Mouse (Mus musculus): Measurements from ENCODE around the gene Tenm1.

The Tenm1 gene

DNA sequence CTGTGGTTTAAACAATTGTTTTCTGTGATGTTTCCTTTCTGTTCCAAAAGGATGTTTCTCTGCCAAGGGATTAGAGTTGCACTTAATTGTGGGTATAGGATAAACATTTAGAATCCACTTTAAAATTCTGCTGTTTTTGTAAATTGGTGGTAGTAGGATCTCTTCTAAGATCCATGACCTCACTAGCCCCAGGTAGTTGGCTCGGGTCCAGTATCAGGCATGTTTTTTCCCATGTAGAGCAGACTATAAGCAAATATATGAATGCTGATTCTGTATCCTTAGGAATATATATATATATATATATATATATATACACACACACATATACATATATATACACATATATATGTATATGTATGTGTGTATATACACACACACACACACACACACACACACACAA, 567.2 kb downstream of the Tenm1 start:
- intact Hi-C loops (cut with DNase I), result no loop called here

DNA sequence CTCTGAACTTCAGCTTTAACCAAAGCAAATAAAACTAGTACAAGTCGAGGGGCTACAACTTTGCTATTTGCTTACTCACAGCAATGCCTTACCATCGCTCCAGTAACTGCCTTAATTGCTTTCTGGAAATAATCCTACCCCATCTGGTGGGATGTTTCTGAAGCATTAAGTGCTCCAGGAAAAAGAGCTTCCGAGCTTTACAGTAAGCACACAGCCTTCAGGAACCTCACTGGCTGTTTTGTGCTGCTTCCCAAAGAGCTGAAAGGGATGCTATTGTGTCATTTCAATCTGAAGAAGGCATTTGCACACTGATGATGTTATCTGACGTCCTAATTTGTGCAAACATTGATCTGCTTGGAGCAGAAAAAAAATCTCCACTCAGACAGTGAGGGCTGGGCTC, 647.4 kb downstream of the Tenm1 start:
- intact Hi-C loops (cut with DNase I), result no loop called here

DNA sequence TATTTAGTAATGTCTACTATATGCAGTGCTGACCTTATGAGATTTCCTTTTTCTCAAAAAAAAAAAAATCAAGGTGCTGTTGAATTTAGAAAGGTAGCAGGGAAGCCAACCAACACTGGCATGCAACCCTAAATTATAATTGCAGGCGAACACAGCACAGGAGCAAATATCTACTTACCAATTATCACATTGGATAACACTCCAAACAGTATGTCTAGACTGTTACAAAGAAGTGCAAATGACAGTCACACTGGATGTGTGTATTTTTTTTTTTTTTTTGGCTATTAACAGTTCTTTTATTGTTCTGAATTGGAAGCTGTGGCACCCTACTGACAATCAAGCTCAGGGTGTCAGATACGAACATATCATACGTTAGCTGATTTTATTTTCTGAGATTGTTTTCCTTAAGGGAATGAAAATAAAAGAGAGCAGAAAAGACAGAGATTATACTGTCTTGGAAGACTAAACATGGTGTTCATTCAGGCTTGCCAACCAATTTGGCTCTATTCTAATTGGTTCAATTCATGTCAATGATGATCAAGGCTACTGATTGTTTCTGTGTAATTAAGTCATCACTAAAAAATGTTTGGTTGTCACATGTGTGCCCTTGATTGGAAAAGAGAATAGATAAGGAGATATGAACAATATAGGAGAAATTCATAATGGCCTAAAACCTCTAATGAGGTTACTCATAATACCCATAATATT, 710.7 kb downstream of the Tenm1 start:
- intact Hi-C loops (cut with DNase I), result no loop called here

DNA sequence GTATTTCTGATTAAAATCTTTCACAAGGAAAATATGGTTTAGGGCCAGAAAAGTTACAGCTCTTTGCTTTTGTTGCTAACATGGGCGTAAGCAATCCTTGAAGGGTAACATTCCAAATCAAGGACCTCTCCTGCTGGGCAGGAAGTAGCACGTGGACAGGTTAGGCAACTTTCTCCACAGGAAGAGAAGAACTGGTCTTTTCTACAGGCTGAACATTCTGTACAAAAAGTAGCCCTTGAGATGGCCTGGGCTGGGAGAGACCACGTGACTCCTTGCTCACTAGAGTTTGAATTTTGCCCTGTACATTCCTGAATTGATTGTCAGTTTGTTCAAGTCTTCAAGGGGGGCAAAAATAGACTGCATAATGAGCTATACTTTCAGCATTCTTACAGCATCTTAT, 728.6 kb downstream of the Tenm1 start:
- intact Hi-C loops (cut with DNase I), result no loop called here

DNA sequence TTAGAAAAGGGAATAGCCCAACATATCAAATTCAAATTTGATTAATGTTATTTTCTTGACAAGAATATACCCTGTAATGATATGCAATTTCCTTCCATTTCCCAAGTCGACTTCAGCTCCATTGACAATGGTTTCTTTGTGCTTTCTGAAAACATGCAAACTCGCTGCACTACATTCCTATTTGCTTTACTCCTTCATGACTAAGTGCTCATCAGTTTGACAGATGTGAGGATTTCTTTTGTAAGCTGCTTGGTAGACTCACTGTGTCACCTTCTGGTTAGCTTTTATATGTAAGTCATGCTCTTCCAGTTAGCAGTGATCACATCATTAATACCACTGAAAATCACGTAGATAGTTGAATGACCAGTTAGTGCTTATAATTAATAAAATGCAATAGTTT, 781.8 kb downstream of the Tenm1 start:
- intact Hi-C loops (cut with DNase I), result no loop called here

DNA sequence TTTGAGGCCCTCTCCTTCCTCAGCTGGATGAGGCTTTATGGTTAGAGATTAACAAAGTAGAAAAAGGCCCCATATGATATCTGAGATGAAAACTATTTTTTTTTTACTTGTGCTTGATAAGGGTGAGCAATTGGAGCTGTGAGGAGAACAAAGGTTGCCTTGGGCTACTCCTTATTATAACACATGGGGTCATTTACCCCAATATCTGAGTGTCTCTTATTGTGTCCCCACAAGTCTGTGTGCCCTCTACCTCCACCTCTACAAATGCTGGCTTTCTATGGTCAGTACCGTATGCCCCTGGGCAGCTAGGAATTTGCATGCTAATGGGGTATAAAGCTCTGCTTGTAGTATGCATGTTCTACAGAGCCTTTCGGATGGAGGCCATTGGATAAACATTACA, 848.4 kb downstream of the Tenm1 start:
- intact Hi-C loops (cut with DNase I), result no loop called here

DNA sequence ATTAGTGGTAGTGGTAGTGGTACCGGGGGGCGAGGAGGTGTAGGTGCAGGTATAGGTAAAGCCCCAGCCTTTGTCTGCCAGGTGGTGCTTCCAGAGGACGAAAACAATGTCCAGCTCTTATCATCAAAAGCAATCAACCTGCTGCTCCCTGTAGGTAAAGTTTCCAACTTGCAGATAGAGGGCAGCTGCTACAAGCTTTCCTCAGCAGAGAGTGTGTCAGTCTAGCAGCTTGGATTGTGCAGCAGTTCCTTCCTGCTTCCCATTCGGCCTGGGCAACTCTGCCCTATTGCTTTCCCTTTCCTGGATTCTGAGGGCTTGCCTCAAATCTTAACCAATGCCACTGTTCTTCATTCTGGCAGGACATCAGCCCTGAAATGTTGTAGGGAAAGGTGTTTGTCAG, 870.2 kb downstream of the Tenm1 start:
- intact Hi-C loops (cut with DNase I), result no loop called here

DNA sequence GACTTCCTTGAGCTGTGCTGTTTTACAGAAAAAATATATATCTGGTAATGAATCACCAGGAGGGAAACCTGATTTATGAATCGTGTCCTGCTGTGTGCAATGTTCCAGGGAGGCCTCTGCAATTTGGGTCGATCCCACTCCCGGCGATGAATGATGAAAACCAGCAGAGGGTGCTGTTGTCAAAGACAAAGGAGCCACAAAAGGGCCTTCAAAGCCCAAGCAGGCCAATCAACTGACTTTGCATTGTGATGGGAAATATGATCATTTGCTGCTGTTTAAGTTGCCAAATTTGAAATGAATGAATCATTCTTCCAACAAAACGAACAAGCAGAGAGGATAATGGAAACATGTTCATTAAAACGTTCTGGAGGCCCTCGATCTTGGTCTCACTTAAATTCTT, 871.6 kb downstream of the Tenm1 start:
- intact Hi-C loops (cut with DNase I), result no loop called here

DNA sequence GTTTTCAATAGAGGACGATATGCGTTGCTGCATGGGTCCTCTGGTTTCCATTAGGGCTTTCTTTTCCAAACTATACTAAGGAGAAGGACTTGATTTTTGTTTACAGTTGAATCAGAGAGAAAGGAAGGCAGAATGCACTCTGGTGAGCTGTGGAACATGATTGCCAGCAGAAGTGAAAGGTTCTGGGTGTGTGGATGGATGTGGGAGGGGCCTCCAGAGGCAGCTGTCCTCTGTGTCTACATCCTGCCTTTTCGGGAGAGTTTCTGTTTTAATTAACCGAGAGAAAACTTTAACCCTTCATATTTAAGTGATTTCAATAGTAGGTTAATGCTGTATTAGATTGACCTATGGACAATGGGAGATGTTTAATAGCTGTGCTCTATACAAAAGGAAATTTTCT, 880.4 kb downstream of the Tenm1 start:
- intact Hi-C loops (cut with DNase I), result no loop called here

DNA sequence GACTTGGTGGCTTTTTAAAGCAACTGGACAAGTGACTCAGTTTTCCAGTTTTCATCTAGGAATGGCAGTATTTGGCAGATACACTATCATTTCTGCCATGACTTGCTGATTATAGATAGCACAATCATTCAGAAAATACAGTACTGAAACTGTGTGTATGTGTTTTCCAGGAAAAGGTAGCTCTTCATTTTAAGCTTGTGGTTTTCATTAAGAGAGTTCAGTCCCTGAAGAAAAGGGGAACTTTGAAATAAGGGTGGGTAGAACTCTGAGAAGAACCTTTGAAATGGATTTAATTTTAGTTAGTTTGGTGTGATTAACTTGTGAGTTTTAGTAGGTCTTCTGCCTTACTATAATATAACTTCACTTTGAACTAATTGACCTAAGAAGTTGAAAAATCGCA, 883.9 kb downstream of the Tenm1 start:
- intact Hi-C loops (cut with DNase I), result no loop called here

DNA sequence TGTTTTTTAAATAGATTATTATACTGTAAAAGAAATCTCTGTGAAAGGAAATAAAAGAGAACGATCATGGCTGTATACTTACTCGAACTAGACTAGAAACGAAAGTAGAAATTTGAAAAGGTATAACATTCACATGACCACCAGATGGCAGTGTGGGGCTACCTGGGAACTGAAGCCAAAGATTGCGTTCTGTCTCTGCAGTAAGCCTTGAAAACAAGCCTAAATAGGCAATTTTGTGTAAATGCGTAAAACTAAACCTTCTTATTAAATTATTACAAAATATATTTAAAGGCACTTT, 888.2 kb downstream of the Tenm1 start:
- intact Hi-C loops (cut with DNase I), result no loop called here

DNA sequence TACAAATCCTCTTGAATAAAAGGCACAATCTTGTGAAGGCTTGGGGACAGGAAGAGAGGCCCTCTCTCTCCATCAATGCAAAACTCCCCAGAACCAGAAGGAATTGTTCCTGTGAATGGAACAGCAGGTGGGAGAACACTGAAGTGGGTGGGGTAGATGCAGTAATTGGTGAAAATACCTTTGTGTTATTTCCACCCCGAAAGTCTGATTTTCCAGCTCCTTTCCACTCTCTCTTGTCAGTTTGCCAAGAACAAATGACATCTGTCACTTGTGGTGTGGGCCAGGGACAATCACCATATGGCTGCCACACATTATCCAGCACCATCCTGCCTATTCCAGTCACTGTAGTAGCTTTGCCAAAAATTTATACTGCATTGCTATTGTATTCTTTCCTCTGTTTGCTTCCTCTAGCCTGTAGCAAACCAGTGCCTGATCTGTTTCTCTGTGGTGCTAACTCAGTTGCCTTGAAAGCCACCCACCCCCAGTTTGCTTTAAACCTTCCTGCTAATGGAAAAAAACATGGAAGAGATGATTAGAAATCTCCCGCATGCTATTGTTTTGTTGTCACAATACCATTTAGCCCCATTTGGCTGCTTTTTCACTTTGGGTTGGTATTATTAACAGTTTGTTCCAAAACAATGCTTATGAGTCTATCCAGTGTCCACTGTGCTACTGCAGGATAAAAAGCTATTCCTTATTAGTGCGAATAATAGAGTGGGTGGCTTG, 888.7 kb downstream of the Tenm1 start:
- intact Hi-C loops (cut with DNase I), result no loop called here

DNA sequence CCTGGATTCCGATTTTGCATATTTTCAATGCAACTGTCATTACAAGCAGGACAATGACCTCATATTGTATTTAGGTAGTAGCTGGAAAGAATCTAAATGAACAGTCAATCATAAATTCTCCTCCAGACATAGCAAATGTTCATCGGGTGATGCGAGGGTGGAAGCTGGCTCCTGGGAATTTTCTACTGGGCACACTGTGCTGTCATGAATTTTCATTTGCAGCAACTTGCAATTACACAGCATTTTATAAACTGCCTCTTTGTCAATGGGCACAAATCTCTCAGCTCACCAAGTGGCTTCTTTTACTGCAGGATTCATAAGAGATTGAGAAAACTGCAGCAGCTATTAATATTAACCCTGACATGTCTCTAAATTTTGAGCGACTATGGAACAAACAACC, 898.2 kb downstream of the Tenm1 start:
- intact Hi-C loops (cut with DNase I), result no loop called here

DNA sequence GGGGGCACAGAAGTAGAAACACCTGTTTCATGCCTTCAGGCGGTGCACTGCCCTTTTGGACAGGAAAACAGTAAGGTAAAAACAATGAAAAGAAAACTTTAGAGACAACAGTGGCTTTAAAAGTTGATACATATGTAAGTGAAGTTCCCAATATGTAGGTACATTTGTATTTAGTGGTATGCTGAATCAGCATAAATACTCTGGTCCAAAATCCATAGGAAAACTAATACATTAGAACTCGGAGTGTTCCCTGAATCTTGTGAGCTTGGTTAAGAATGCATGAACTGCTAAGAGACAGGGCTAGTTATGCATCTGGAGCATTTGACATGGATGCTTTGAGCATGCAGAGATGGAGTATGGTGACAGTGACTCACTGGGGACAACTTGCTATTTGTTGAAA, 906.1 kb downstream of the Tenm1 start:
- intact Hi-C loops (cut with DNase I), result no loop called here

DNA sequence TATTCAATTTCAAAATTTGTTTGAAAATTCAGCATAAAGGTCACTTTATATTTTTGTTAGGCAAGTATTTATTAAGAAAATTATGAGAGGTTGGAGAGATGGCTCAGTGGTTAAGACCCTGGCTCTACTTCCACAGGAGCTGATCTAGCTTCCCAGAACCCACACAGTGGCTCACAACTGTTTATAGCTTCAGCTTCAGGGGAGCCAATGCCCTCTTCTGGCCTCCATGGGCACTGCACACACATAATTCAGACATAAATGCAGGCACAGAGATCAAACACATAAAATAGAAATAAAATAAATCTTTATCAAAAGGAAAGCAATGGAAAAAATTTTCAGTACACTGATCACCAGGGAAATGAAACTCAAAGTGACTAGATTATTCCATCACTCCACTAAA, 916.4 kb downstream of the Tenm1 start:
- intact Hi-C loops (cut with DNase I), result no loop called here

DNA sequence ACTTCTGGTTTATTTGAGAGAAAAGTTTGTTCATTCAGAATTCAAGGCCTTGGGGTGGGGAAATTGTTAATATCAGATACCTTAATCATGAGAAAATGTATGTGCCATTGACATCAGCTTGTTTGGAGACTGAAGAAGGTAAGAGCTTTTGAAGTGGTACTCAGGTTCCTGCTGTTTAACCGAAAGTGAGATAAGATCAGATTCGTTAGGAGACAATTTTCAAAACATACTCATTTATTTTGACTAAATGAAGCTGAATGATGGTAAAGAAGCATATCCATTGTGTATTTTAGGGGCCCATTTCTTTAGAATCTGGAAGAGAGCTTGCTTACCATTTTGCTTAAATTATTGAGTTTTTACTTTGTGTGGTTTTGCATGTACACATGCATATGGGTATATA, 917.8 kb downstream of the Tenm1 start:
- intact Hi-C loops (cut with DNase I), result no loop called here

DNA sequence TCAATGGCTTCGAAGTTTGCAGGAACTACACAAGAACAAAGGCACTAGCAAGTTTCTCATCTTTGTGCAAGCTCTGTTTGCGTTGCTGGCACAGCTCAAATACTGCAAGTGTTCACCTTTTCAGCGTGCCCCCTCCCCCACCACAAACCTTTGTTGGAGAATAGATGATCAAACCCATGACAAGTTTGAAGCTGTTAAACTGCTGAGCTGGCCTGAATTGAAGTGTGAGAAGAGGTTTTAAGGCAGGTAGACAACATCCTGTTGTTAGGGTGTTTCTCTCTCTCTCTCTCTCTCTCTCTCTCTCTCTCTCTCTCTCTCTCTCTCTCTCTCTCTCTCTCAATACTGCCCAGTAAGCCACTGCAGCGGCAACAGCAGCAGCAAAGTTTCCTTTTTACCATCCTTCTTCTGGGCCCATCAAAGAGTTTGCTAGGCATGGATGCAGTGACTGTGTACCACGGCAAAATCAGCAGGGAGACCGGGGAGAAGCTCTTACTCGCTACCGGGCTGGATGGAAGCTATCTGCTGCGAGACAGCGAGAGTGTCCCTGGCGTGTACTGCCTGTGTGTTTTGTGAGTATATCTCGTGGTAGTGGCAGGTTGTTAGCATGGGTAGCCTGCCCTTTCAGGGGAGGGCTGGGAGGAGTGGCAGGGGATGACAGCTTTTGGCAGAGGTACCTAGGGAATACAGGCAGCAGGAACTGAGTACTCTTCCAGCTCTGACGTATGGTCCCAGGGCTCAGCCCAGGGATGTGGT, 926.5 kb downstream of the Tenm1 start, which contains the start of gene Sh2d1a:
Sh2d1a (plus strand) TSS at position 163 of the 753 bp plus-strand sequence.
- intact Hi-C loops (cut with DNase I), result no loop called here

DNA sequence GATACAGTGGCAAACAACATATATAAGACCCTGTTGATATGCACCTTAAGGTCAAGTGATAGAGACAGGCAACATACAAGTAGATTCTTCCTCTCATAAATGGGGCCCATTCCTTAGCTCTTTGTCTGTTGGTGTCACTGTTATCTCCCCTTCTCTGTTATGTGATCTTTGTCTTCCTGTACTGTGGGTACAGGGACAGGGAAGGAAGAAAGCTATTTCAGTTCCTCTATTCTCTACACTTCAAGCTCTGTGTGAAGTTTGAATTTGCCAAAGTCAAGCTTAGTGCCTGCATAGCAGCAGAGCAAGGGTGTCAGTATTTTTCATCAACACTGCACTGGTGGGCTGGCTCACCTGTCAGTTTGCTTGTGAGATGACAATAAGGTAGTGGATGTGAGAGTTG, 928.4 kb downstream of the Tenm1 start:
- intact Hi-C loops (cut with DNase I), result no loop called here

DNA sequence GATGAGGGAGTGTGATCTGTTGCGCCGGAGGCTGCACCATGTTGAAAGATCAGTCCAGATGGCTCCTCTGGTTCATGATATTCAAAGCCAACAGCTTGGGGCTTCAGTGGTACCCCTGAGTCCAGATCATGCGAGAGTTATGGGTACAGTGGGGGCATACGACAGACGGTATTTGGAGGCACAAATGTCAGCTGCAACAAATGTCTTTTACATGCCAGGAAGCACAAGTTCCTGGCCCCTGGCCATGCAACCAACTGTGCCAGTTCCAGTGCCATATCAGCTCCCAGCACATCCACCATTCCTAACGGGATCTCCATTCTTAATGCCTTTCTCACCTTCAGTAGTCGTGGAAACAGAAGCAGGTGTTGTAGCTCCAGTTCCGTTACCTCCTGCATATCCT, 938.6 kb downstream of the Tenm1 start:
- intact Hi-C loops (cut with DNase I), result no loop called here

DNA sequence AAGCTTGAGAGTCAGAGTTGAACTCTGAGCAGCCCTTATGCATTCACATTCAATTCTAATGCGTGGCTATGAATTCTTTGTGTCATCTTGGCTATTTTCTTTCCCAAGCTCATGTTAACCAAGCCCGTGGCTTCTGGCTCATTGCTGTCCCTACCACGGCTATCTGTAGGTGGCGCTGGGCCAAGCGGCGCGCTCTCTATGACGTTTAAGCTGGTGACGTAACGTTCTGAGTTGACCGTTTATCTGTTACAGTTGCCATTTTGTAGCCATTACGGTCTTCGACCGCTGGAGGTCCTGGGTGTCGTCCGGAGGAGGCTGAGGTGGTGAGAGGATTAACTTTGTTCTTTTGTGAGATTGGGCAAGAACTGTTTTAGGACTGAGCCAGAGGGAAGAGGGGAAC, 939.5 kb downstream of the Tenm1 start, which contains the start of gene Tex13c2:
Tex13c2 (plus strand) TSS at position 246 of the 400 bp plus-strand sequence.
- intact Hi-C loops (cut with DNase I), result no loop called here

Measured in adrenal gland (tissue).